Mouse (Mus musculus): ENCODE results near the gene Sez6l. TPM values are rescaled to one million over a fixed set of nuclear protein-coding genes. Genes with fewer than 3 reads are reported as not detected.

Gene Sez6l
- polyA plus RNA-seq, 1 experiment, result 0.17 TPM

GRCm38 (mm10) chr5:112525271-112525670, 51.7 kb downstream of the Sez6l start:
- DNase-seq, result no peak

GRCm38 (mm10) chr5:112523796-112524195, 53.2 kb downstream of the Sez6l start:
- 94% methylated on average over 2 of the region's 2 CpGs for WGBS
- H3K27ac ChIP-seq (ENCODE audit: insufficient read depth, low read depth, low read length), result no peak overlapping the region
- no peak overlapping the region for H3K4me3 ChIP-seq (ENCODE audit: insufficient read depth, low read depth, low read length)
- no peak for TF ChIP-seq CTCF (conservative IDR thresholded peaks at IDR 0.05; ENCODE audit: insufficient read depth, insufficient read length, low read depth, low read length)
- TF ChIP-seq POLR2A (IDR thresholded peaks at IDR 0.05; ENCODE audit: low read depth, low read length), result no peak
- H3K27me3 ChIP-seq (replicated peaks; ENCODE audit: control insufficient read depth, insufficient read depth, low read length), result no peaks in the 10 kb centered on the region
- no peaks in the 10 kb centered on the region for H3K4me1 ChIP-seq (ENCODE audit: control insufficient read depth, insufficient read depth, low read length)
- DNase-seq, result no peak
- no peaks in the 10 kb centered on the region for H3K36me3 ChIP-seq (ENCODE audit: control insufficient read depth, insufficient read depth, low read length)

More at GRCm38 (mm10) chr5:112525271-112525670, 51.7 kb downstream of the Sez6l start:
- 31% methylated on average over 5 of the region's 5 CpGs for WGBS
- no peaks in the 10 kb centered on the region for H3K36me3 ChIP-seq (ENCODE audit: control insufficient read depth, insufficient read depth, low read length)
- no peaks in the 10 kb centered on the region for H3K27me3 ChIP-seq (replicated peaks; ENCODE audit: control insufficient read depth, insufficient read depth, low read length)
- H3K4me3 ChIP-seq (ENCODE audit: insufficient read depth, low read depth, low read length), result no peak overlapping the region
- H3K4me1 ChIP-seq (ENCODE audit: control insufficient read depth, insufficient read depth, low read length), result no peaks in the 10 kb centered on the region
- TF ChIP-seq POLR2A (IDR thresholded peaks at IDR 0.05; ENCODE audit: low read depth, low read length) (no peak), CTCF (conservative IDR thresholded peaks at IDR 0.05; ENCODE audit: insufficient read depth, insufficient read length, low read depth, low read length) (no peak)
- no peak overlapping the region for H3K27ac ChIP-seq (ENCODE audit: insufficient read depth, low read depth, low read length)

GRCm38 (mm10) chr5:112523331-112523730, 53.7 kb downstream of the Sez6l start:
- no peaks in the 10 kb centered on the region for H3K36me3 ChIP-seq (ENCODE audit: control insufficient read depth, insufficient read depth, low read length)
- 86% methylated on average over 4 of the region's 4 CpGs for WGBS
- no peak overlapping the region for H3K4me3 ChIP-seq (ENCODE audit: insufficient read depth, low read depth, low read length)
- DNase-seq, result no peak
- TF ChIP-seq POLR2A (IDR thresholded peaks at IDR 0.05; ENCODE audit: low read depth, low read length), result no peak
- TF ChIP-seq CTCF (conservative IDR thresholded peaks at IDR 0.05; ENCODE audit: insufficient read depth, insufficient read length, low read depth, low read length), result no peak
- no peaks in the 10 kb centered on the region for H3K4me1 ChIP-seq (ENCODE audit: control insufficient read depth, insufficient read depth, low read length)
- H3K27ac ChIP-seq (ENCODE audit: insufficient read depth, low read depth, low read length), result no peak overlapping the region
- no peaks in the 10 kb centered on the region for H3K27me3 ChIP-seq (replicated peaks; ENCODE audit: control insufficient read depth, insufficient read depth, low read length)

- H3K27ac ChIP-seq (ENCODE audit: insufficient read depth, low read depth, low read length), result no peak overlapping the region
- TF ChIP-seq POLR2A (IDR thresholded peaks at IDR 0.05; ENCODE audit: low read depth, low read length) (no peak), CTCF (conservative IDR thresholded peaks at IDR 0.05; ENCODE audit: insufficient read depth, insufficient read length, low read depth, low read length) (no peak)
- H3K4me3 ChIP-seq (ENCODE audit: insufficient read depth, low read depth, low read length), result no peak overlapping the region
- H3K4me1 ChIP-seq (ENCODE audit: control insufficient read depth, insufficient read depth, low read length), result no peaks in the 10 kb centered on the region
- H3K36me3 ChIP-seq (ENCODE audit: control insufficient read depth, insufficient read depth, low read length), result no peaks in the 10 kb centered on the region
- H3K27me3 ChIP-seq (replicated peaks; ENCODE audit: control insufficient read depth, insufficient read depth, low read length), result no peaks in the 10 kb centered on the region
- 14% methylated on average over 19 of the region's 19 CpGs for WGBS
- no peak for DNase-seq
Measured at GRCm38 (mm10) chr5:112521703-112522527, 55.1 kb downstream of the Sez6l start.

GRCm38 (mm10) chr5:112520826-112521702, 55.9 kb downstream of the Sez6l start:
- H3K4me3 ChIP-seq (ENCODE audit: insufficient read depth, low read depth, low read length), result no peak overlapping the region
- no peak for TF ChIP-seq POLR2A (IDR thresholded peaks at IDR 0.05; ENCODE audit: low read depth, low read length)
- H3K27me3 ChIP-seq (replicated peaks; ENCODE audit: control insufficient read depth, insufficient read depth, low read length), result no peaks in the 10 kb centered on the region
- no peaks in the 10 kb centered on the region for H3K36me3 ChIP-seq (ENCODE audit: control insufficient read depth, insufficient read depth, low read length)
- H3K4me1 ChIP-seq (ENCODE audit: control insufficient read depth, insufficient read depth, low read length), result no peaks in the 10 kb centered on the region
- WGBS, result 18% methylated on average over 8 of the region's 8 CpGs
- no peak overlapping the region for H3K27ac ChIP-seq (ENCODE audit: insufficient read depth, low read depth, low read length)
- no peak for DNase-seq

GRCm38 (mm10) chr5:112518773-112519172, 58.2 kb downstream of the Sez6l start:
- Histone ChIP-seq H3K36me3 (ENCODE audit: control insufficient read depth, insufficient read depth, low read length) (no peaks in the 10 kb centered on the region), H3K4me1 (ENCODE audit: control insufficient read depth, insufficient read depth, low read length) (no peaks in the 10 kb centered on the region), H3K4me3 (ENCODE audit: insufficient read depth, low read depth, low read length) (no peak overlapping the region), H3K27me3 (replicated peaks; ENCODE audit: control insufficient read depth, insufficient read depth, low read length) (no peaks in the 10 kb centered on the region), H3K27ac (ENCODE audit: insufficient read depth, low read depth, low read length) (no peak overlapping the region)
- TF ChIP-seq POLR2A (IDR thresholded peaks at IDR 0.05; ENCODE audit: low read depth, low read length), result no peak
- no peak for TF ChIP-seq CTCF (conservative IDR thresholded peaks at IDR 0.05; ENCODE audit: insufficient read depth, insufficient read length, low read depth, low read length)
- no peak for DNase-seq
- WGBS, result 76% methylated on average over 2 of the region's 2 CpGs

GRCm38 (mm10) chr5:112517454-112517853, 59.5 kb downstream of the Sez6l start:
- TF ChIP-seq CTCF (conservative IDR thresholded peaks at IDR 0.05; ENCODE audit: insufficient read depth, insufficient read length, low read depth, low read length) (no peak), POLR2A (IDR thresholded peaks at IDR 0.05; ENCODE audit: low read depth, low read length) (no peak)
- DNase-seq, result no peak
- H3K36me3 ChIP-seq (ENCODE audit: control insufficient read depth, insufficient read depth, low read length), result no peaks in the 10 kb centered on the region
- WGBS, result 78% methylated on average over 9 of the region's 9 CpGs
- no peaks in the 10 kb centered on the region for H3K27me3 ChIP-seq (replicated peaks; ENCODE audit: control insufficient read depth, insufficient read depth, low read length)
- H3K4me3 ChIP-seq (ENCODE audit: insufficient read depth, low read depth, low read length), result no peak overlapping the region
- H3K4me1 ChIP-seq (ENCODE audit: control insufficient read depth, insufficient read depth, low read length), result no peaks in the 10 kb centered on the region
- no peak overlapping the region for H3K27ac ChIP-seq (ENCODE audit: insufficient read depth, low read depth, low read length)

Measured in kidney, adult 2 months (tissue).